In genomic region chr16:25967297-25967696, GRCm38 (mm10) we compare ENCODE assay signal across 9 mouse cellular contexts.
DNase-seq lines count a peak whose midpoint lies in the region; ATAC-seq and TF ChIP-seq lines count a peak whose summit lies in the region.
"Had no signal": no experiment of that assay in that cellular context is flagged by ENCODE, and none has a peak within 500 bp of the region (broad histone marks: within the 10 kb centered on the region; RNA-seq: fewer than 3 reads in every experiment).

No protein-coding gene starts in this region.

- H3K4me3 ChIP-seq in G1E (ENCODE audit: low read depth, low read length): no peak overlapping the region
- no peak overlapping the region for H3K4me3 ChIP-seq in lung, postnatal 0 days (ENCODE audit: low read depth, low read length)

- H3K27me3 ChIP-seq in G1E (ENCODE audit: insufficient read depth, low read length): no peaks in the 10 kb centered on the region
- H3K27me3 ChIP-seq in lung, postnatal 0 days (replicated peaks; ENCODE audit: insufficient read depth, low read length): no peaks in the 10 kb centered on the region

- WGBS in lung, postnatal 0 days: 17% methylated on average over 3 of the region's 3 CpGs

- TF ChIP-seq EP300 in lung, postnatal 0 days (IDR thresholded peaks at IDR 0.05): no peak

- no peaks in the 10 kb centered on the region for H3K9me3 ChIP-seq in G1E (replicated peaks)
- no peaks in the 10 kb centered on the region for H3K9me3 ChIP-seq in lung, postnatal 0 days (ENCODE audit: low read length)

- ATAC-seq in CD4-positive, CD25-positive, alpha-beta regulatory T cell, adult 4 months: no peak
- peak; percentile 49; the same call in 1 of the 2 replicates for ATAC-seq in G1E (ENCODE audit: extremely low read depth, insufficient number of reproducible peaks, low FRiP score, poor library complexity, severe bottlenecking)
- peak; percentile 88 for ATAC-seq in frontal cortex, adult (ENCODE audit: low TSS enrichment)
- ATAC-seq in lung, postnatal 0 days: 0 out of 2 replicates have a peak, but pooled peaks have one; percentile 30

- H3K9ac ChIP-seq in lung, postnatal 0 days (replicated peaks; ENCODE audit: low read depth): no peak overlapping the region

- TF ChIP-seq CTCF in G1E (IDR thresholded peaks at IDR 0.05; ENCODE audit: low read depth, low read length): peak; percentile 71; the same call in 1 of the 2 replicates
- TF ChIP-seq CTCF in lung, postnatal 0 days (IDR thresholded peaks at IDR 0.05): peak; percentile 94

- H3K36me3 ChIP-seq in G1E (replicated peaks): no peaks in the 10 kb centered on the region
- no peaks in the 10 kb centered on the region for H3K36me3 ChIP-seq in lung, postnatal 0 days (ENCODE audit: insufficient read depth, low read length)

- H3K27ac ChIP-seq in lung, postnatal 0 days (ENCODE audit: low read length): no peak overlapping the region
- H3K27ac ChIP-seq: macrophage had no signal

- no peak overlapping the region for H3K4me2 ChIP-seq in lung, postnatal 0 days (replicated peaks; ENCODE audit: low read depth, low read length)

- H3K4me1 ChIP-seq in G1E (ENCODE audit: insufficient read depth, low read depth, low read length): no peaks in the 10 kb centered on the region
- no peaks in the 10 kb centered on the region for H3K4me1 ChIP-seq in lung, postnatal 0 days (ENCODE audit: insufficient read depth, low read depth, low read length)

- peak; percentile 62 for DNase-seq in CD4-positive, CD25-positive, alpha-beta regulatory T cell, adult 2 months (ENCODE audit: low read depth, low spot score)
- no peak for DNase-seq in G1E (ENCODE audit: low spot score)
- peak; percentile 40 for DNase-seq in cerebellum, adult 8-10 months
- peak; percentile 43 to 88 for DNase-seq in layer of hippocampus, adult 18-20 months (ENCODE audit: low spot score in 2 of 2)
- DNase-seq in lung, postnatal 0 days (ENCODE audit: low spot score): peak; percentile 72
- DNase-seq in retina, postnatal 1 day: peak; percentile 72
